Mouse (Mus musculus) brain, embryonic 14.5 days (tissue): ENCODE data around the gene Actr1a. TPM values are rescaled to one million over a fixed set of nuclear protein-coding genes. Genes with fewer than 3 reads are reported as not detected.

Source experiments
- DNase-seq: peaks from one replicate; pipeline ENCODE4 v3.0.0-alpha.2; 2011; ENCODE audit warnings: low read depth
- CTCF ChIP-seq: fragments of 200-500 bp; IDR thresholded peaks from 2 replicates; pipeline ENCODE4 v1.5.1; 2012; ENCODE audit warnings: inconsistent platforms, mild to moderate bottlenecking, moderate library complexity, borderline replicate concordance; ENCODE audit not compliant: insufficient read depth, insufficient read length; ENCODE audit errors: extremely low read depth
- POLR2A ChIP-seq: fragments of 200-500 bp; IDR thresholded peaks from 2 replicates; pipeline ENCODE4 v1.6.1; 2012; ENCODE audit warnings: mild to moderate bottlenecking, inconsistent platforms, borderline replicate concordance; ENCODE audit not compliant: poor library complexity, insufficient read depth, insufficient read length, severe bottlenecking; ENCODE audit errors: extremely low read depth
- polyA plus RNA-seq: library from polyadenylated mRNA; depleted of rRNA; stranded (reverse); fragments of >200 nt; gene quantifications from 2 replicates; pipeline ENCODE4 v1.2.3, GENCODE M21; 2012

Actr1a gene
- polyA plus RNA-seq, 1 experiment: 264 TPM

GRCm38 (mm10) chr19:46363294-46364009, 32.1 kb downstream of the Actr1a start:
- no peak for TF ChIP-seq POLR2A
- TF ChIP-seq CTCF: no peak
- DNase-seq: no peak

- DNase-seq: no peak
- TF ChIP-seq POLR2A: no peak
- no peak for TF ChIP-seq CTCF
Observed at GRCm38 (mm10) chr19:46362104-46362503, 33.4 kb downstream of the Actr1a start.

- no peak for TF ChIP-seq CTCF
- TF ChIP-seq POLR2A: no peak
- DNase-seq: no peak
Observed at GRCm38 (mm10) chr19:46358381-46358780, 37.2 kb downstream of the Actr1a start.

GRCm38 (mm10) chr19:46357344-46358280, 37.9 kb downstream of the Actr1a start:
- DNase-seq: no peak
- TF ChIP-seq POLR2A (no peak), CTCF (no peak)

- peak; percentile 97 for DNase-seq
- TF ChIP-seq CTCF (no peak), POLR2A (peak; percentile 30; the same call in 1 of the 2 replicates)
Observed at GRCm38 (mm10) chr19:46356701-46357138, 38.8 kb downstream of the Actr1a start.

- TF ChIP-seq POLR2A: no peak
- no peak for TF ChIP-seq CTCF
- no peak for DNase-seq
Observed at GRCm38 (mm10) chr19:46350168-46350932, 45.2 kb downstream of the Actr1a start, which contains the start of gene 2310034G01Rik. 2310034G01Rik (minus strand) TSS chr19:46350302.

GRCm38 (mm10) chr19:46349550-46349949, 46.0 kb downstream of the Actr1a start:
- DNase-seq: no peak
- TF ChIP-seq CTCF: no peak
- TF ChIP-seq POLR2A: no peak

GRCm38 (mm10) chr19:46348761-46349458, 46.6 kb downstream of the Actr1a start:
- peak; percentile 84 for TF ChIP-seq POLR2A
- TF ChIP-seq CTCF: no peak
- DNase-seq: peak; percentile 94

GRCm38 (mm10) chr19:46347936-46348668, 47.4 kb downstream of the Actr1a start:
- no peak for DNase-seq
- TF ChIP-seq POLR2A (no peak), CTCF (no peak)

GRCm38 (mm10) chr19:46347146-46347545, 48.4 kb downstream of the Actr1a start:
- TF ChIP-seq CTCF: no peak
- no peak for TF ChIP-seq POLR2A

More at GRCm38 (mm10) chr19:46347146-46347545, 48.4 kb downstream of the Actr1a start:
- DNase-seq: no peak
